In the genomic region with DNA sequence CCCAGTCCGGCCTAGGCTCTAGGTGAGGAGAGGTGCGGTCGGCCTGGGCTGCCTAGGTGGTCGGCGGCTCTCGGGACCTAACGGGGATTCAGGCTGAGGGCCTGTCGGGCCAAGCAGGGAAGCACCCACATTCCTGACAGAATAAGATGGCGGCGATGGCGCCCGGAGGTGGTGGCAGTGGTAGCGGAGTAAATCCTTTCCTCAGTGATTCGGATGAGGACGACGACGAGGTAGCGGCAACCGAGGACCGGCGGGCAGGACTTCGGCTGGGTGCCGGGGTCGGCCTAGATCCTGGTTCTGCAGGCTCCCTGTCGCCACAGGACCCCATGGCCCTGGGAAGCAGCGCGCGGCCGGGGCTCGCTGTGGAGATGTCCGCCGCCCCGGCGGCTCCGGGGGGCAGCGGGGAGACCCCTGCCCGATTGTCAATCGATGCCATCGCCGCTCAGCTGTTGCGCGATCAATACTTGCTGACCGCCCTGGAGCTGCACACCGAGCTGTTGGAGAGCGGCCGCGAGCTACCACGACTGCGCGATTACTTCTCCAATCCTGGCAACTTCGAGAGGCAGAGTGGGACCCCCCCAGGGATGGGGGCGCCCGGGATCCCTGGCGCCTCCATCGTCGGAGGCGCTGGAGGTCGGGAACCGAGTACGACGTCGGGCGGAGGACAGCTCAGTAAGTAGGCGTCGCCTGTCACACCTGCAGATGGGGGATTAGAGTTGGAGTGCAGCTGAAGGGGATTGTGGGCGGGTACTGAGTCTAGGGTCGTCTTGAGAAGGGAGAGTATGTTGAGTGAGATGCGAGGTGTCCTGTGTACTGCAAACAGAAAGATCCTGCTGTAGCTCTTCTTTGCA, we compare ENCODE assay signal across 8 mouse cellular contexts. TPM values are rescaled to one million over a fixed set of nuclear protein-coding genes. Genes with fewer than 3 reads are reported as not detected.
A peak's percentile ranks its signal among the peaks of the same experiment; 100 is the strongest.
DNase-seq lines count a peak whose midpoint lies in the region; ATAC-seq and TF ChIP-seq lines count a peak whose summit lies in the region.

No protein-coding gene starts in this region.

- H3K4me3 ChIP-seq in heart, embryonic 11.5 days (ENCODE audit: low read depth, low read length), result peak overlapping the region; percentile 90
- peak overlapping the region; percentile 91 to 97 (median 97) for H3K4me3 ChIP-seq in CH12.LX (replicated peaks in 1 of 3; ENCODE audit: low read depth in 2 of 3, low read length in 2 of 3, poor library complexity in 1 of 3)
- H3K4me3 ChIP-seq in hindbrain, embryonic 12.5 days, result peak overlapping the region; percentile 96
- H3K4me3 ChIP-seq in liver, adult 2 months (ENCODE audit: insufficient read depth, low read depth, low read length), result peak overlapping the region; percentile 94
- peak overlapping the region; percentile 95 for H3K4me3 ChIP-seq in neural tube, embryonic 14.5 days (ENCODE audit: low read depth, low read length)

- H3K4me1 ChIP-seq in heart, embryonic 11.5 days (ENCODE audit: control insufficient read depth, insufficient read depth, low read length), result peaks cover 3% of the 10 kb centered on the region
- H3K4me1 ChIP-seq in CH12.LX (ENCODE audit: control insufficient read depth in 1 of 2, insufficient read depth in 2 of 2), result peaks cover 2 to 35% of the 10 kb centered on the region in 2 experiments; a peak in 3 of 4 replicates
- H3K4me1 ChIP-seq in hindbrain, embryonic 12.5 days, result peaks cover 26% of the 10 kb centered on the region
- peaks cover 6% of the 10 kb centered on the region; the same call in 1 of the 2 replicates for H3K4me1 ChIP-seq in liver, adult 2 months (ENCODE audit: control insufficient read depth, insufficient read depth, low read length)
- H3K4me1 ChIP-seq in neural tube, embryonic 14.5 days (ENCODE audit: control insufficient read depth, insufficient read depth, low read length), result peaks cover 27% of the 10 kb centered on the region

- no peak for TF ChIP-seq RAD21 in CH12.LX (IDR thresholded peaks at IDR 0.05; ENCODE audit: low read depth, low read length)

- no peak for TF ChIP-seq EP300 in CH12.LX (IDR thresholded peaks at IDR 0.05; ENCODE audit: low read length)

- ATAC-seq in heart, embryonic 11.5 days (replicated peaks; ENCODE audit: insufficient number of reproducible peaks, low FRiP score, low TSS enrichment), result no peak
- peak; percentile 62 for ATAC-seq in hindbrain, embryonic 12.5 days (ENCODE audit: low FRiP score)
- ATAC-seq in neural tube, embryonic 14.5 days (ENCODE audit: low read depth), result peak; percentile 26

- intact Hi-C loops in heart, postnatal 25 days (cut with DNase I), result loop anchor here (5.0 to 10.0 kb wide), 2 partner anchors 331 to 373 kb away; a partner anchor contains a TSS

- no peak for TF ChIP-seq POLR2A in CH12.LX (IDR thresholded peaks at IDR 0.05; ENCODE audit: low read depth, low read length)
- no peak for TF ChIP-seq POLR2A in liver, adult 2 months (IDR thresholded peaks at IDR 0.05; ENCODE audit: extremely low read depth, insufficient read depth, low read length)

- peaks cover 52% of the 10 kb centered on the region for H3K79me2 ChIP-seq in CH12.LX (replicated peaks; ENCODE audit: control insufficient read depth, extremely low read depth, insufficient read depth, poor library complexity, severe bottlenecking)
- H3K79me2 ChIP-seq in liver, adult 2 months (ENCODE audit: control insufficient read depth, insufficient read depth, low read length), result peaks cover 17% of the 10 kb centered on the region

- H3K4me2 ChIP-seq in heart, embryonic 11.5 days, result peak overlapping the region; percentile 94
- H3K4me2 ChIP-seq in CH12.LX (ENCODE audit: insufficient read depth, low read depth, poor library complexity, severe bottlenecking), result peak overlapping the region; percentile 77; the same call in 1 of the 2 replicates
- peak overlapping the region; percentile 86 for H3K4me2 ChIP-seq in hindbrain, embryonic 12.5 days (replicated peaks)
- peak overlapping the region; percentile 89 for H3K4me2 ChIP-seq in neural tube, embryonic 14.5 days (ENCODE audit: low read depth, low read length)

- H3K9ac ChIP-seq in heart, embryonic 11.5 days (ENCODE audit: low read depth, low read length), result peak overlapping the region; percentile 92
- peak overlapping the region; percentile 80 for H3K9ac ChIP-seq in CH12.LX (ENCODE audit: insufficient read depth, low read depth)
- H3K9ac ChIP-seq in hindbrain, embryonic 12.5 days, result peak overlapping the region; percentile 91
- H3K9ac ChIP-seq in liver, adult 2 months (ENCODE audit: low read depth, low read length), result peak overlapping the region; percentile 88
- H3K9ac ChIP-seq in neural tube, embryonic 14.5 days (replicated peaks; ENCODE audit: low read depth, low read length), result peak overlapping the region; percentile 74

- no peaks in the 10 kb centered on the region for H3K9me3 ChIP-seq in heart, embryonic 11.5 days (replicated peaks; ENCODE audit: control insufficient read depth, low read length)
- no peaks in the 10 kb centered on the region for H3K9me3 ChIP-seq in CH12.LX (replicated peaks; ENCODE audit: low read length)
- no peaks in the 10 kb centered on the region for H3K9me3 ChIP-seq in hindbrain, embryonic 12.5 days (replicated peaks)
- no peaks in the 10 kb centered on the region for H3K9me3 ChIP-seq in neural tube, embryonic 14.5 days (ENCODE audit: control insufficient read depth, low read length)

- no peak for DNase-seq in heart, postnatal 25 days (ENCODE audit: low spot score)
- no peak for DNase-seq in CH12.LX (ENCODE audit: extremely low read depth)
- peak; percentile 20 for DNase-seq in embryo, embryonic 9.5 days (ENCODE audit: extremely low spot score)
- DNase-seq in liver, adult 2 months (ENCODE audit: extremely low read depth, low read depth, low spot score), result no peak
- no peak for DNase-seq in gastrocnemius, postnatal 25 days

- H3K27ac ChIP-seq in heart, embryonic 11.5 days (ENCODE audit: low read depth, low read length), result peak overlapping the region; percentile 65
- peak overlapping the region; percentile 18 for H3K27ac ChIP-seq in CH12.LX (ENCODE audit: insufficient read depth, low read depth)
- peak overlapping the region; percentile 83 for H3K27ac ChIP-seq in hindbrain, embryonic 12.5 days
- H3K27ac ChIP-seq in liver, adult 2 months (replicated peaks; ENCODE audit: insufficient read depth, low read depth, low read length), result peak overlapping the region; percentile 57
- H3K27ac ChIP-seq in neural tube, embryonic 14.5 days (ENCODE audit: low read depth, low read length), result peak overlapping the region; percentile 82

- WGBS in heart, embryonic 11.5 days (ENCODE audit: insufficient replicate concordance), result under 1% methylated on average over 68 of the region's 68 CpGs
- under 1% methylated on average over 64 of the region's 68 CpGs for WGBS in hindbrain, embryonic 12.5 days
- under 1% methylated on average over 68 of the region's 68 CpGs for WGBS in liver, adult 2 months
- WGBS in neural tube, embryonic 14.5 days, result under 1% methylated on average over 68 of the region's 68 CpGs

- in situ Hi-C loops in CH12.LX (cut with MboI; ENCODE audit: low pct_ligation_motif_present, low pct_unique_long_range_greater_than_20kb, low sequenced_read_pairs), result no loop called here

- dilution Hi-C loops in CH12.LX (cut with MboI; ENCODE audit: extremely low pct_ligation_motif_present, extremely low pct_unique_long_range_greater_than_20kb, low sequenced_read_pairs), result no loop called here

- H3K36me3 ChIP-seq in heart, embryonic 11.5 days (ENCODE audit: control insufficient read depth, insufficient read depth, low read length), result no peaks in the 10 kb centered on the region
- peaks cover 0 to 9% of the 10 kb centered on the region in 2 experiments for H3K36me3 ChIP-seq in CH12.LX (replicated peaks in 1 of 2; ENCODE audit: control insufficient read depth in 1 of 2, insufficient read depth in 1 of 2, low read length in 1 of 2)
- no peaks in the 10 kb centered on the region for H3K36me3 ChIP-seq in hindbrain, embryonic 12.5 days
- H3K36me3 ChIP-seq in liver, adult 2 months (ENCODE audit: control insufficient read depth, insufficient read depth, low read length), result no peaks in the 10 kb centered on the region
- H3K36me3 ChIP-seq in neural tube, embryonic 14.5 days (ENCODE audit: control insufficient read depth, insufficient read depth, low read length), result no peaks in the 10 kb centered on the region

- H3K27me3 ChIP-seq in heart, embryonic 11.5 days (ENCODE audit: control insufficient read depth, insufficient read depth, low read length), result no peaks in the 10 kb centered on the region
- no peaks in the 10 kb centered on the region for H3K27me3 ChIP-seq in CH12.LX (replicated peaks)
- no peaks in the 10 kb centered on the region for H3K27me3 ChIP-seq in hindbrain, embryonic 12.5 days
- H3K27me3 ChIP-seq in liver, adult 2 months (ENCODE audit: control insufficient read depth, insufficient read depth, low read length), result no peaks in the 10 kb centered on the region
- no peaks in the 10 kb centered on the region for H3K27me3 ChIP-seq in neural tube, embryonic 14.5 days (ENCODE audit: control insufficient read depth, insufficient read depth, low read length)

- TF ChIP-seq CTCF in CH12.LX (conservative IDR thresholded peaks at IDR 0.05 in 1 of 2, IDR thresholded peaks at IDR 0.05 in 1 of 2; ENCODE audit: low read depth in 2 of 2, low read length in 2 of 2), result no peak
- no peak for TF ChIP-seq CTCF in liver, adult 2 months (IDR thresholded peaks at IDR 0.05; ENCODE audit: low read depth, low read length)

RNA-seq across cellular contexts. Expression of a gene that starts 0.5 kb away (rescaled TPM):
- 14.1 and 18.0 TPM in 2 replicates for polyA plus RNA-seq in heart, embryonic 11.5 days (2014; fragmentation: Nextera tagmentation; extraction: Ambion mirVana)
- 10 to 100 TPM; 19.2 to 23.1 TPM for total RNA-seq in heart, postnatal 25 days (2021)
- total RNA-seq in CH12.LX (2012; rRNA removed) (23.1 and 25.3 TPM in 2 replicates), CH12.LX (2014; rRNA removed) (25.9 and 28.5 TPM in 2 replicates)
- polyA plus RNA-seq in CH12.LX (2012; ENCODE audit: insufficient read length, low read depth), result 23.5 and 24.3 TPM in 2 replicates
- polyA plus RNA-seq in hindbrain, embryonic 12.5 days (2016; fragmentation: Nextera tagmentation; extraction: Ambion mirVana), result 45.4 and 52.7 TPM in 2 replicates
- total RNA-seq in liver, adult 2 months (2014; rRNA removed), result 19.4 and 23.5 TPM in 2 replicates
- 15.1 and 15.5 TPM in 2 replicates for polyA plus RNA-seq in liver, adult 2 months (2012; rRNA removed)
- polyA plus RNA-seq in neural tube, embryonic 14.5 days (2014; fragmentation: Nextera tagmentation; extraction: Ambion mirVana), result 55.5 and 56.5 TPM in 2 replicates
- total RNA-seq in gastrocnemius, postnatal 25 days (2021), result 10 to 100 TPM in 1 of 2 experiments, 1 to 10 TPM in 1; 8.0 to 11.0 TPM

RNA-seq across cellular contexts. Expression of a gene that starts 0.7 kb away (rescaled TPM):
- 14.8 and 14.9 TPM in 2 replicates for polyA plus RNA-seq in heart, embryonic 11.5 days (2014; fragmentation: Nextera tagmentation; extraction: Ambion mirVana)
- 10 to 100 TPM; 13.8 to 14.8 TPM for total RNA-seq in heart, postnatal 25 days (2021)
- total RNA-seq in CH12.LX (2012; rRNA removed) (39.9 and 59.9 TPM in 2 replicates), CH12.LX (2014; rRNA removed) (30.4 and 31.9 TPM in 2 replicates)
- polyA plus RNA-seq in CH12.LX (2012; ENCODE audit: insufficient read length, low read depth), result 17.9 and 23.9 TPM in 2 replicates
- polyA plus RNA-seq in hindbrain, embryonic 12.5 days (2016; fragmentation: Nextera tagmentation; extraction: Ambion mirVana), result 16.9 and 18.7 TPM in 2 replicates
- 32.5 and 38.4 TPM in 2 replicates for total RNA-seq in liver, adult 2 months (2014; rRNA removed)
- 7.2 and 11.2 TPM in 2 replicates for polyA plus RNA-seq in liver, adult 2 months (2012; rRNA removed)
- polyA plus RNA-seq in neural tube, embryonic 14.5 days (2014; fragmentation: Nextera tagmentation; extraction: Ambion mirVana), result 13.0 and 15.5 TPM in 2 replicates
- 1 to 10 TPM; 6.3 to 6.4 TPM for total RNA-seq in gastrocnemius, postnatal 25 days (2021)

Comparison
In these comparisons a context has a peak if more than half of its experiments do, and no peak if none do; other contexts are left out.
1. H3K27ac ChIP-seq: peak in every context shown above with its lines; median percentile 83 in hindbrain, embryonic 12.5 days; 82 in neural tube, embryonic 14.5 days; 65 in heart, embryonic 11.5 days; 57 in liver, adult 2 months; 18 in CH12.LX.